Mouse (Mus musculus): ENCODE results near the gene Pyroxd2. TPM values are rescaled to one million over a fixed set of nuclear protein-coding genes. Genes with fewer than 3 reads are reported as not detected.

The Pyroxd2 gene
- 0.49 TPM for polyA plus RNA-seq (2017; shearing (Covaris generic))

GRCm38 (mm10) chr19:42752363-42752931 lies at the start of gene Pyroxd2:
Gene Pyroxd2, minus strand, starts transcription at chr19:42752775.

GRCm38 (mm10) chr19:42779531-42780155 lies 27.1 kb upstream of the Pyroxd2 start, which contains the start of gene Hps1:
Gene Hps1, minus strand, starts transcription at chr19:42779978.

Other genes with a start within 250 kb of the Pyroxd2 start
- gene R3hcc1l, start 234.0 kb downstream of the Pyroxd2 start, polyA plus RNA-seq (2017; shearing (Covaris generic)) = 45.3 TPM
- gene Loxl4, start 140.0 kb downstream of the Pyroxd2 start, polyA plus RNA-seq (2017; shearing (Covaris generic)) = 0.17 TPM
- gene Hps1, start 27.2 kb upstream of the Pyroxd2 start, polyA plus RNA-seq (2017; shearing (Covaris generic)) = 31.3 TPM